Mouse (Mus musculus): Measurements from ENCODE around the gene Sptbn1. TPM values are rescaled to one million over a fixed set of nuclear protein-coding genes. Genes with fewer than 3 reads are reported as not detected.

Gene Sptbn1
- total and polyA plus RNA-seq, 2 experiments from 2014 or later, result 121 to 271 TPM

DNA sequence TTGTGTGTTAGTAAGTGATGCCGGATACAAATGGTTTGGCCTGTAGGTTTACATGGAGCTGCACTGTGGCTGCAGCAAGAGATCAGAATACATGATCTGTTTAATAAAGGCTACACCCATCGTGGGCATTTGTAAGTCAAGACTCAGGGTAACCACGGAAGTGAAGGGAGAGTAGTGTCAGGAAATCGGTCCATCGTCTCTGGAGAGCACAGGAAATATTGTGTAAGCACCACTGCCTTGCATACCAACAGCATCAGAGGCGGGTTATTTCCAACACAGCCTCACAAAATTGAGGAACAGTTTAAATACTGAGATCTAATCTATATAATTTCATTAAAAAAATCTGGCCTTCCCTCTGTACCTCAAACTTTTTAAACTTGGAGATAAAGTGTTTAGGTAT, 168.1 kb downstream of the Sptbn1 start:
- H3K27ac ChIP-seq (ENCODE audit: low read depth), result no peak overlapping the region
- H3K36me3 ChIP-seq (replicated peaks; ENCODE audit: control insufficient read depth, insufficient read depth, low read length), result peaks cover 78% of the 10 kb centered on the region
- no peaks in the 10 kb centered on the region for H3K4me1 ChIP-seq (ENCODE audit: control insufficient read depth, insufficient read depth)
- H3K4me3 ChIP-seq (ENCODE audit: low read depth, low read length), result no peak overlapping the region
- no peak overlapping the region for H3K9ac ChIP-seq (replicated peaks; ENCODE audit: low read depth, low read length)
- ATAC-seq (ENCODE audit: insufficient read depth, low read depth), result no peak
- TF ChIP-seq EP300 (IDR thresholded peaks at IDR 0.05; ENCODE audit: low read depth), result no peak
- TF ChIP-seq CTCF (IDR thresholded peaks at IDR 0.05; ENCODE audit: low read depth), result no peak
- WGBS, result 84% methylated on average over 6 of the region's 6 CpGs
- H3K27me3 ChIP-seq (ENCODE audit: control insufficient read depth, insufficient read depth, low read length), result no peaks in the 10 kb centered on the region
- DNase-seq (ENCODE audit: low spot score), result no peak
- no peak overlapping the region for H3K4me2 ChIP-seq (ENCODE audit: low read depth, low read length)
- no peaks in the 10 kb centered on the region for H3K9me3 ChIP-seq (replicated peaks; ENCODE audit: control insufficient read depth, low read length)

DNA sequence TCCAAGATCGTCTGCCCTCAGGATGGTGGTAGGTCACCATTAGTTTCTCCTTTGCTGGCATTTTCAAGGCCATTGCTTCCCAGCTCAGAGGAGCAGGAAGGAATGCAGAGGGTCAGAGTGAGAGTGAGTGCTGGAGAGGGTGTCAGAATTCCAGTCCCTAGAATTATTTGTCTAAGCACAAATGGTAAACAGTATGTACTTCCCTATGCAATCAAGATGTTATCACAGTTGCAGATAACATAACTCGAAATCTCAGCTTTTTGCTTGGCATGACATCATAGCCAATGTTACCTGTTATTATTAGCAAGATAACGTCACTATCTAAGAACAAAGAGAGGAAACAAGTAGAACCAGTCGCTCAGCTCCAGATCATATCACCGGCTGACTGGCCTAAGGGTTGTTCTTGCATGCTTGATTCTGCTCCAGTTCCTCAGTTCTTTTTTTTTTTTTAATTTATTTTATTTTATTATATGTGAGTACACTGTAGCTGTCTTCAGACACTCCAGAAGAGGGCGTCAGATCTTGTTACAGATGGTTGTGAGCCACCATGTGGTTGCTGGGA, 172.7 kb downstream of the Sptbn1 start:
- WGBS, result 35% methylated on average over 6 of the region's 6 CpGs
- DNase-seq (ENCODE audit: low spot score), result no peak
- no peak overlapping the region for H3K9ac ChIP-seq (replicated peaks; ENCODE audit: low read depth, low read length)
- H3K4me2 ChIP-seq (ENCODE audit: low read depth, low read length), result no peak overlapping the region
- H3K36me3 ChIP-seq (replicated peaks; ENCODE audit: control insufficient read depth, insufficient read depth, low read length), result peaks cover 32% of the 10 kb centered on the region
- no peak for TF ChIP-seq EP300 (IDR thresholded peaks at IDR 0.05; ENCODE audit: low read depth)
- no peak for TF ChIP-seq CTCF (IDR thresholded peaks at IDR 0.05; ENCODE audit: low read depth)
- no peak; the same call in 1 of the 2 replicates for ATAC-seq (ENCODE audit: insufficient read depth, low read depth)
- H3K4me1 ChIP-seq (ENCODE audit: control insufficient read depth, insufficient read depth), result no peaks in the 10 kb centered on the region
- no peaks in the 10 kb centered on the region for H3K27me3 ChIP-seq (ENCODE audit: control insufficient read depth, insufficient read depth, low read length)
- no peaks in the 10 kb centered on the region for H3K9me3 ChIP-seq (replicated peaks; ENCODE audit: control insufficient read depth, low read length)
- no peak overlapping the region for H3K4me3 ChIP-seq (ENCODE audit: low read depth, low read length)
- no peak overlapping the region for H3K27ac ChIP-seq (ENCODE audit: low read depth)

DNA sequence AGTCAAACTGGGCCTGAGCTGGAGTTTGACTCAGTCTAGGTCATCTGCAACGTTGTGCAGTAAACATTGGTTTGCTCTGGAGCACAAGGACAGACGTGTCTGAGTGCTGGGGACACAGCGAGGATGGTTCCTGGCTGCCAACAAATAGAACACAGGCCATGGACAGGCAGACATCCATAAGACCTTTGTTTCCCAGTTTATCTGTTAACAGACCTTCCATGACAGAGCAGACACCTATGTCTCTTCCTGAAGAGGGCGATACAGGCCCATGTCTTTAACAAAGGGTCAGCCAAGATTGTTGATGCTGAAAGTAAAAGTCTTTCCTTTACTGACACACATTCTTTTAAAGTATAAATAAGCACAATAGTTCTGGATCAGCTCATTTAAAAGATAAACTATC, 176.1 kb downstream of the Sptbn1 start:
- Histone ChIP-seq H3K4me2 (ENCODE audit: low read depth, low read length) (no peak overlapping the region), H3K4me1 (ENCODE audit: control insufficient read depth, insufficient read depth) (no peaks in the 10 kb centered on the region), H3K9me3 (replicated peaks; ENCODE audit: control insufficient read depth, low read length) (no peaks in the 10 kb centered on the region), H3K36me3 (replicated peaks; ENCODE audit: control insufficient read depth, insufficient read depth, low read length) (no peaks in the 10 kb centered on the region), H3K27ac (ENCODE audit: low read depth) (no peak overlapping the region), H3K27me3 (ENCODE audit: control insufficient read depth, insufficient read depth, low read length) (no peaks in the 10 kb centered on the region), H3K4me3 (ENCODE audit: low read depth, low read length) (no peak overlapping the region), H3K9ac (replicated peaks; ENCODE audit: low read depth, low read length) (no peak overlapping the region)
- WGBS, result 45% methylated on average over 4 of the region's 4 CpGs
- no peak for ATAC-seq (ENCODE audit: insufficient read depth, low read depth)
- TF ChIP-seq CTCF (IDR thresholded peaks at IDR 0.05; ENCODE audit: low read depth) (peak; percentile 49), EP300 (IDR thresholded peaks at IDR 0.05; ENCODE audit: low read depth) (no peak)
- DNase-seq (ENCODE audit: low spot score), result no peak

- no peak overlapping the region for H3K27ac ChIP-seq (ENCODE audit: low read depth)
- no peak overlapping the region for H3K4me3 ChIP-seq (ENCODE audit: low read depth, low read length)
- no peak overlapping the region for H3K9ac ChIP-seq (replicated peaks; ENCODE audit: low read depth, low read length)
- DNase-seq (ENCODE audit: low spot score) (no peak), ATAC-seq (ENCODE audit: insufficient read depth, low read depth) (peak; percentile 36; the same call in 1 of the 2 replicates)
- no peaks in the 10 kb centered on the region for H3K9me3 ChIP-seq (replicated peaks; ENCODE audit: control insufficient read depth, low read length)
- no peaks in the 10 kb centered on the region for H3K27me3 ChIP-seq (ENCODE audit: control insufficient read depth, insufficient read depth, low read length)
- no peak overlapping the region for H3K4me2 ChIP-seq (ENCODE audit: low read depth, low read length)
- H3K4me1 ChIP-seq (ENCODE audit: control insufficient read depth, insufficient read depth), result peaks cover 7% of the 10 kb centered on the region
- no peaks in the 10 kb centered on the region for H3K36me3 ChIP-seq (replicated peaks; ENCODE audit: control insufficient read depth, insufficient read depth, low read length)
- TF ChIP-seq CTCF (IDR thresholded peaks at IDR 0.05; ENCODE audit: low read depth), result no peak
Measured at GRCm38 (mm10) chr11:30085114-30085513, 182.9 kb downstream of the Sptbn1 start.

DNA sequence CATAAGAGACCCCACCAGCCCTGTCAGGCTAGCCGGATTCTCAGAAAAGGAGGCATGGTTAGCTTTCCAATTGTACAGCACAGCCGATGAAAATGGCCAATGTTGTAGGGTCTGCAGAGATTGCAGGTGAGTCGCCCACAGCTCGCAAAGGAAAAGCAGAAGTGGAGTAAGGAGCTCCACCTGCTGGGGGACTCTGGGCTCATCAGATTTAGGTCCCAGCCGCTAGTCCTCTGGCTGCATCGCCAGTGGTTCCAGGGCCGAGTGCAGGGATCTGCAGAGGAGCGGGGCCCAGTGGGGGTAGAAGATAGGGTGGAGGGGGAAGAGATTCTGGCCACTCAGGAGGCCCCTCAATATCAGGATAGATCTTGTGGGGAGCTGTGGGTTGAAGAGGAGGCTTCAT, 210.7 kb downstream of the Sptbn1 start:
- Histone ChIP-seq H3K4me2 (ENCODE audit: low read depth, low read length) (peak overlapping the region; percentile 36; the same call in 1 of the 2 replicates), H3K27me3 (ENCODE audit: control insufficient read depth, insufficient read depth, low read length) (no peaks in the 10 kb centered on the region), H3K36me3 (replicated peaks; ENCODE audit: control insufficient read depth, insufficient read depth, low read length) (no peaks in the 10 kb centered on the region), H3K4me3 (ENCODE audit: low read depth, low read length) (no peak overlapping the region), H3K9me3 (replicated peaks; ENCODE audit: control insufficient read depth, low read length) (no peaks in the 10 kb centered on the region), H3K27ac (ENCODE audit: low read depth) (no peak overlapping the region), H3K4me1 (ENCODE audit: control insufficient read depth, insufficient read depth) (no peaks in the 10 kb centered on the region), H3K9ac (replicated peaks; ENCODE audit: low read depth, low read length) (no peak overlapping the region)
- DNase-seq (ENCODE audit: low spot score) (peak; percentile 13), ATAC-seq (ENCODE audit: insufficient read depth, low read depth) (no peak; the same call in 1 of the 2 replicates)
- TF ChIP-seq EP300 (IDR thresholded peaks at IDR 0.05; ENCODE audit: low read depth) (no peak), CTCF (IDR thresholded peaks at IDR 0.05; ENCODE audit: low read depth) (peak; percentile 67)
- 40% methylated on average over 8 of the region's 8 CpGs for WGBS

Other genes with a start within 250 kb of the Sptbn1 start
- gene Eml6, start 242.1 kb downstream of the Sptbn1 start, total RNA-seq (2014; rRNA removed; ENCODE audit: low replicate concordance), result 0.77 and 10.6 TPM in 2 replicates
- 0.33 and 0.63 TPM in 2 replicates for gene Eml6, start 242.1 kb downstream of the Sptbn1 start, polyA plus RNA-seq (2015; fragmentation: Nextera tagmentation; extraction: Ambion mirVana)
- gene 4930505A04Rik, start 203.7 kb upstream of the Sptbn1 start, total RNA-seq (2014; rRNA removed; ENCODE audit: low replicate concordance), result not detected in 2 replicates
- not detected in 2 replicates for gene 4930505A04Rik, start 203.7 kb upstream of the Sptbn1 start, polyA plus RNA-seq (2015; fragmentation: Nextera tagmentation; extraction: Ambion mirVana)

Data from heart, postnatal 0 days (tissue).